Mouse (Mus musculus): ENCODE results near the gene Pcca. TPM values are rescaled to one million over a fixed set of nuclear protein-coding genes. Genes with fewer than 3 reads are reported as not detected.

Gene Pcca
- polyA plus RNA-seq, 1 experiment from 2014 or later: 33.3 TPM

GRCm38 (mm10) chr14:122901715-122902114, 367.6 kb downstream of the Pcca start:
- Histone ChIP-seq H3K9ac (ENCODE audit: low read depth, low read length) (no peak overlapping the region), H3K4me2 (ENCODE audit: low read length) (no peak overlapping the region), H3K27ac (ENCODE audit: low read depth, low read length) (no peak overlapping the region), H3K9me3 (ENCODE audit: control insufficient read depth, low read length) (no peaks in the 10 kb centered on the region), H3K27me3 (replicated peaks; ENCODE audit: control insufficient read depth, insufficient read depth, low read length) (no peaks in the 10 kb centered on the region), H3K36me3 (ENCODE audit: control insufficient read depth, insufficient read depth, low read length) (no peaks in the 10 kb centered on the region), H3K4me1 (ENCODE audit: control insufficient read depth, insufficient read depth, low read depth, low read length) (peaks cover 3% of the 10 kb centered on the region), H3K4me3 (ENCODE audit: low read length) (no peak overlapping the region)
- peak; percentile 9; the same call in 1 of the 2 replicates for ATAC-seq
- 95% methylated on average over 2 of the region's 2 CpGs for WGBS

GRCm38 (mm10) chr14:122902136-122902535, 368.0 kb downstream of the Pcca start:
- ATAC-seq: peak; percentile 56; the same call in 1 of the 2 replicates
- Histone ChIP-seq H3K9me3 (ENCODE audit: control insufficient read depth, low read length) (no peaks in the 10 kb centered on the region; the same call in 1 of the 2 replicates), H3K4me1 (ENCODE audit: control insufficient read depth, insufficient read depth, low read depth, low read length) (peaks cover 3% of the 10 kb centered on the region), H3K4me2 (ENCODE audit: low read length) (no peak overlapping the region), H3K27me3 (replicated peaks; ENCODE audit: control insufficient read depth, insufficient read depth, low read length) (no peaks in the 10 kb centered on the region), H3K27ac (ENCODE audit: low read depth, low read length) (peak overlapping the region; percentile 32), H3K36me3 (ENCODE audit: control insufficient read depth, insufficient read depth, low read length) (no peaks in the 10 kb centered on the region), H3K4me3 (ENCODE audit: low read length) (no peak overlapping the region), H3K9ac (ENCODE audit: low read depth, low read length) (no peak overlapping the region)
- 71% methylated on average over 2 of the region's 2 CpGs for WGBS

GRCm38 (mm10) chr14:122902884-122903283, 368.8 kb downstream of the Pcca start:
- peak; percentile 76 for ATAC-seq
- H3K27me3 ChIP-seq (replicated peaks; ENCODE audit: control insufficient read depth, insufficient read depth, low read length): no peaks in the 10 kb centered on the region
- H3K9me3 ChIP-seq (ENCODE audit: control insufficient read depth, low read length): peaks cover 2% of the 10 kb centered on the region; the same call in 1 of the 2 replicates
- 53% methylated on average over 4 of the region's 4 CpGs for WGBS
- H3K9ac ChIP-seq (ENCODE audit: low read depth, low read length): no peak overlapping the region
- H3K4me3 ChIP-seq (ENCODE audit: low read length): no peak overlapping the region
- H3K4me1 ChIP-seq (ENCODE audit: control insufficient read depth, insufficient read depth, low read depth, low read length): peaks cover 3% of the 10 kb centered on the region
- no peaks in the 10 kb centered on the region for H3K36me3 ChIP-seq (ENCODE audit: control insufficient read depth, insufficient read depth, low read length)
- no peak overlapping the region for H3K4me2 ChIP-seq (ENCODE audit: low read length)
- H3K27ac ChIP-seq (ENCODE audit: low read depth, low read length): peak overlapping the region; percentile 32

GRCm38 (mm10) chr14:122903923-122904351, 369.8 kb downstream of the Pcca start:
- 62% methylated on average over 2 of the region's 2 CpGs for WGBS
- no peak overlapping the region for H3K27ac ChIP-seq (ENCODE audit: low read depth, low read length)

GRCm38 (mm10) chr14:122905007-122905406, 370.9 kb downstream of the Pcca start:
- WGBS: 92% methylated on average over 1 of the region's 1 CpGs
- no peak overlapping the region for H3K4me3 ChIP-seq (ENCODE audit: low read length)
- H3K4me1 ChIP-seq (ENCODE audit: control insufficient read depth, insufficient read depth, low read depth, low read length): peaks cover 3% of the 10 kb centered on the region
- no peaks in the 10 kb centered on the region for H3K36me3 ChIP-seq (ENCODE audit: control insufficient read depth, insufficient read depth, low read length)
- H3K27ac ChIP-seq (ENCODE audit: low read depth, low read length): no peak overlapping the region
- no peak overlapping the region for H3K9ac ChIP-seq (ENCODE audit: low read depth, low read length)
- H3K4me2 ChIP-seq (ENCODE audit: low read length): no peak overlapping the region
- H3K27me3 ChIP-seq (replicated peaks; ENCODE audit: control insufficient read depth, insufficient read depth, low read length): no peaks in the 10 kb centered on the region
- ATAC-seq: no peak
- peaks cover 5% of the 10 kb centered on the region for H3K9me3 ChIP-seq (ENCODE audit: control insufficient read depth, low read length)

More at GRCm38 (mm10) chr14:122903923-122904351, 369.8 kb downstream of the Pcca start:
- no peaks in the 10 kb centered on the region for H3K27me3 ChIP-seq (replicated peaks; ENCODE audit: control insufficient read depth, insufficient read depth, low read length)
- peaks cover 5% of the 10 kb centered on the region for H3K9me3 ChIP-seq (ENCODE audit: control insufficient read depth, low read length)
- peaks cover 3% of the 10 kb centered on the region for H3K4me1 ChIP-seq (ENCODE audit: control insufficient read depth, insufficient read depth, low read depth, low read length)
- no peak for ATAC-seq
- no peak overlapping the region for H3K4me3 ChIP-seq (ENCODE audit: low read length)
- no peak overlapping the region for H3K9ac ChIP-seq (ENCODE audit: low read depth, low read length)
- H3K36me3 ChIP-seq (ENCODE audit: control insufficient read depth, insufficient read depth, low read length): no peaks in the 10 kb centered on the region
- H3K4me2 ChIP-seq (ENCODE audit: low read length): no peak overlapping the region

GRCm38 (mm10) chr14:122908075-122908474, 374.0 kb downstream of the Pcca start:
- H3K4me2 ChIP-seq (ENCODE audit: low read length): no peak overlapping the region
- no peak overlapping the region for H3K27ac ChIP-seq (ENCODE audit: low read depth, low read length)
- no peak overlapping the region for H3K4me3 ChIP-seq (ENCODE audit: low read length)
- H3K27me3 ChIP-seq (replicated peaks; ENCODE audit: control insufficient read depth, insufficient read depth, low read length): no peaks in the 10 kb centered on the region
- peaks cover 7% of the 10 kb centered on the region for H3K4me1 ChIP-seq (ENCODE audit: control insufficient read depth, insufficient read depth, low read depth, low read length)
- H3K9me3 ChIP-seq (ENCODE audit: control insufficient read depth, low read length): peaks cover 5% of the 10 kb centered on the region
- WGBS: 96% methylated on average over 4 of the region's 4 CpGs
- H3K9ac ChIP-seq (ENCODE audit: low read depth, low read length): no peak overlapping the region
- H3K36me3 ChIP-seq (ENCODE audit: control insufficient read depth, insufficient read depth, low read length): no peaks in the 10 kb centered on the region
- no peak for ATAC-seq

DNA sequence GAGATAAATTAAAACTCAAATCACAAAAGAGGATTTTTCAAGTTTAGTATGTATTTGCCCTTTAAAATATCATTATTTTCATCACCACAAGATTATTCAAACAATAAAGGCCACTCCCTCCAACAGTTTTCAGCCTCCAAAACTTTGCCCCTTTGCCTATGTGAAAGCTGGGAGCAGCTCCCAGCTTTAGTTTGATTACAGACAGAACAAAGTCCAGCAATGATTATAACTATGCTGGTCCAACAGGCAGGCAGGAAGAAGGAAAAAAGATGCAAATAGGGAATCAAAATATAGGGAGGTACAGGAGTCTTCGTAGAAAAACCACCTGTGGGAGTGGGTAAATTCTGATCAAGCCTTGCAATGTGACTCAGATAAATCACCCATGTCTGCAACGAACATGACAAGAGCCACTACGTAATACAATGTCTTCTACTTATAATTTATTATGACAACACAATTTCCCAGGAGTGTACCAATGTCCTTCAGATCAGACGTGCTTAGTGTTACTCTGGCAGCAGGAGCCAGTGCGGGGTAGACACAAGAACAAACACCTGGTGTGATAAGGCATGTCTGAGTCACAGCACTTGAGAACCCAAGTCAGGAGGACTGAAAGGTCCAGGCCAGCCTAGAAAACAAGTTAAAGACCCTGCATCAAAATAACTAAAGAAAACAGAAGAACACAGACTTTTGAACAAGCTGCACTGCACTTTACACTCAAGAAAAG, 375.4 kb downstream of the Pcca start:
- ATAC-seq: no peak
- WGBS: 88% methylated on average over 5 of the region's 5 CpGs
- H3K9ac ChIP-seq (ENCODE audit: low read depth, low read length): no peak overlapping the region

DNA sequence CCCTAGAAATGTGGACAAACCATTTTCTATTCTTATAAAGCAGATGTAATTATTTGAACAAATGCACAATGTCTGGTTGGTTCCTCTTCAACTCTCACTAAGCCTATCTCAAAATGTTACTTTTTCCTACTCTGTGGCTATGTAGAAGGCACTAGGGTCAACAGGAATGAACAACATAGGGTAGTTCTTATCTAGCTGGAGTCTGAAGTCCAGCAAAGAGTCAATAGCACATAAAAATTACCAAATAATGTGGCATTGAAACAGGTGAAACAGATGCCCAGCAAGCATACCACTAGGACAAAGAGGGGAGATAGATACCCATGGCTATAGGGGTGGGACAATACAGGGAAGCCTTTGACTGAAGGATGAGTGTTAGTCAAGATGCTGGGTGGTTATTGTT, 377.1 kb downstream of the Pcca start:
- ATAC-seq: no peak
- Histone ChIP-seq H3K27ac (ENCODE audit: low read depth, low read length) (no peak overlapping the region), H3K4me3 (ENCODE audit: low read length) (no peak overlapping the region), H3K9ac (ENCODE audit: low read depth, low read length) (no peak overlapping the region), H3K27me3 (replicated peaks; ENCODE audit: control insufficient read depth, insufficient read depth, low read length) (no peaks in the 10 kb centered on the region), H3K4me2 (ENCODE audit: low read length) (no peak overlapping the region), H3K36me3 (ENCODE audit: control insufficient read depth, insufficient read depth, low read length) (no peaks in the 10 kb centered on the region), H3K9me3 (ENCODE audit: control insufficient read depth, low read length) (peaks cover 5% of the 10 kb centered on the region), H3K4me1 (ENCODE audit: control insufficient read depth, insufficient read depth, low read depth, low read length) (peaks cover 5% of the 10 kb centered on the region; the same call in 1 of the 2 replicates)

More for the DNA sequence above, 375.4 kb downstream of the Pcca start:
- Histone ChIP-seq H3K4me3 (ENCODE audit: low read length) (no peak overlapping the region), H3K4me2 (ENCODE audit: low read length) (no peak overlapping the region), H3K36me3 (ENCODE audit: control insufficient read depth, insufficient read depth, low read length) (no peaks in the 10 kb centered on the region), H3K27ac (ENCODE audit: low read depth, low read length) (no peak overlapping the region), H3K9me3 (ENCODE audit: control insufficient read depth, low read length) (peaks cover 5% of the 10 kb centered on the region), H3K4me1 (ENCODE audit: control insufficient read depth, insufficient read depth, low read depth, low read length) (peaks cover 5% of the 10 kb centered on the region; the same call in 1 of the 2 replicates), H3K27me3 (replicated peaks; ENCODE audit: control insufficient read depth, insufficient read depth, low read length) (no peaks in the 10 kb centered on the region)

DNA sequence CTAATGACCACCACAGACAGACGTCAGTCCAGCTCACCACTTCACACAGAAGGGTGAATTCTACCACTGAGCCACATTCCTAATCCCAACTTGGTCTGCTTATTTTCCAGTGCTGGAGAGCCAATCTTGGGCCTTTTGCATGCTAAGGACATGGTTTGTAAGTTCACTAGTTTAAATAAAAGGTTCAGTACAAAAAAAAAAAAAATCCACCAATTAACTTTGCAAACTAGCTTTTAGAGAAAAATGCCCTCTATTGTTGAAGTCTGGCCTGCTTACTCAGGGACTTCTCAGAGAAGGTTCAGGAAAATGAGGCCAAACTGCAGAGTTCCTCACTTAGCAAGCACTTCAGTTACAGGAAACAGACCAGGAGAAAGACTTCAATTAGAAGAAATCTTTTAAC, 378.0 kb downstream of the Pcca start:
- H3K27ac ChIP-seq (ENCODE audit: low read depth, low read length): no peak overlapping the region
- H3K36me3 ChIP-seq (ENCODE audit: control insufficient read depth, insufficient read depth, low read length): no peaks in the 10 kb centered on the region
- peak overlapping the region; percentile 59 for H3K4me3 ChIP-seq (ENCODE audit: low read length)
- no peaks in the 10 kb centered on the region for H3K27me3 ChIP-seq (replicated peaks; ENCODE audit: control insufficient read depth, insufficient read depth, low read length)
- ATAC-seq: no peak
- peaks cover 5% of the 10 kb centered on the region; the same call in 1 of the 2 replicates for H3K4me1 ChIP-seq (ENCODE audit: control insufficient read depth, insufficient read depth, low read depth, low read length)
- H3K9ac ChIP-seq (ENCODE audit: low read depth, low read length): no peak overlapping the region
- 55% methylated on average over 1 of the region's 1 CpGs for WGBS
- H3K4me2 ChIP-seq (ENCODE audit: low read length): peak overlapping the region; percentile 84
- H3K9me3 ChIP-seq (ENCODE audit: control insufficient read depth, low read length): peaks cover 5% of the 10 kb centered on the region; the same call in 1 of the 2 replicates
